Mouse (Mus musculus) heart, postnatal 0 days (tissue): Measurements from ENCODE around the gene Nod2.

Experiments used
- CTCF ChIP-seq: IDR thresholded peaks from 2 replicates; pipeline ENCODE4 v1.5.1; 2016; ENCODE audit warnings: antibody characterized with exemption, control low read depth, low read depth
- EP300 ChIP-seq: IDR thresholded peaks from 2 replicates; pipeline ENCODE4 v1.6.1; 2016; ENCODE audit warnings: antibody characterized with exemption, low read depth

- TF ChIP-seq EP300 (no peak), CTCF (no peak)
Measured at GRCm38 (mm10) chr8:88664121-88664520, 17.0 kb downstream of the Nod2 start.
